Mouse (Mus musculus) heart, postnatal 0 days (tissue): Measurements from ENCODE around the gene Asb16.

ENCODE experiments used
- CTCF ChIP-seq: IDR thresholded peaks from 2 replicates; pipeline ENCODE4 v1.5.1; 2016; ENCODE audit warnings: antibody characterized with exemption, control low read depth, low read depth
- EP300 ChIP-seq: IDR thresholded peaks from 2 replicates; pipeline ENCODE4 v1.6.1; 2016; ENCODE audit warnings: antibody characterized with exemption, low read depth

- TF ChIP-seq CTCF (no peak), EP300 (no peak)
Measured at GRCm38 (mm10) chr11:102285095-102285834, 16.7 kb downstream of the Asb16 start.
